Mouse (Mus musculus) heart, embryonic 11.5 days (tissue): ENCODE measurements around the gene Rpgrip1. TPM values are rescaled to one million over a fixed set of nuclear protein-coding genes. Genes with fewer than 3 reads are reported as not detected.
A peak's percentile ranks its signal among the peaks of the same experiment; 100 is the strongest.

Experiments
- ATAC-seq: fragments of 200-750 bp; cut with Nextera tagmentation; replicated peaks from 2 replicates; pipeline ENCODE4 v1.8.0; 2017; ENCODE audit warnings: moderate library complexity; ENCODE audit not compliant: insufficient number of reproducible peaks, low FRiP score, low TSS enrichment
- H3K27ac ChIP-seq: fragments of 300-500 bp; sonication (generic); 2 replicates; pipeline ENCODE4 v1.5.1; 2014; ENCODE audit warnings: mild to moderate bottlenecking, low read depth, low read length
- H3K27me3 ChIP-seq: fragments of 300-500 bp; sonication (generic); 2 replicates; pipeline ENCODE4 v1.6.1; 2014; ENCODE audit warnings: mild to moderate bottlenecking, low read length, mixed read lengths; ENCODE audit not compliant: control insufficient read depth, insufficient read depth
- H3K36me3 ChIP-seq: fragments of 300-500 bp; sonication (generic); 2 replicates; pipeline ENCODE4 v1.6.1; 2014; ENCODE audit warnings: mild to moderate bottlenecking, low read length, moderate library complexity, mixed read lengths; ENCODE audit not compliant: control insufficient read depth, insufficient read depth
- H3K4me1 ChIP-seq: fragments of 300-500 bp; sonication (generic); 2 replicates; pipeline ENCODE4 v1.6.1; 2014; ENCODE audit warnings: low read length; ENCODE audit not compliant: control insufficient read depth, insufficient read depth
- H3K4me2 ChIP-seq: fragments of 300-500 bp; sonication (generic); 2 replicates; pipeline ENCODE4 v1.6.1; 2014; ENCODE audit warnings: mild to moderate bottlenecking, moderate library complexity
- H3K4me3 ChIP-seq: fragments of 300-500 bp; sonication (generic); 2 replicates; pipeline ENCODE4 v1.5.1; 2014; ENCODE audit warnings: low read depth, low read length
- H3K9ac ChIP-seq: fragments of 300-500 bp; sonication (generic); 2 replicates; pipeline ENCODE4 v1.6.1; 2014; ENCODE audit warnings: mild to moderate bottlenecking, low read depth, low read length, moderate library complexity
- H3K9me3 ChIP-seq: fragments of 300-500 bp; sonication (generic); replicated peaks from 2 replicates; pipeline ENCODE4 v1.6.1; 2016; ENCODE audit warnings: low read length; ENCODE audit not compliant: control insufficient read depth
- WGBS: fragments of 180-500 bp; shearing (Covaris S2); extraction: QIAGEN DNeasy Blood & Tissue Kit; methylation state at CpG from one replicate; pipeline ENCODE4 v1.1.7; 2014; ENCODE audit not compliant: insufficient replicate concordance; 5-methylcytosine and 5-hydroxymethylcytosine counted together
- polyA plus RNA-seq: library from polyadenylated mRNA; unstranded; fragments of >200 nt; fragmentation: Nextera tagmentation; extraction: Ambion mirVana; gene quantifications from 2 replicates; pipeline ENCODE4 v1.2.1, GENCODE M21; 2014

Rpgrip1 gene
- polyA plus RNA-seq, 1 experiment from 2014 or later, result 46.5 TPM

DNA sequence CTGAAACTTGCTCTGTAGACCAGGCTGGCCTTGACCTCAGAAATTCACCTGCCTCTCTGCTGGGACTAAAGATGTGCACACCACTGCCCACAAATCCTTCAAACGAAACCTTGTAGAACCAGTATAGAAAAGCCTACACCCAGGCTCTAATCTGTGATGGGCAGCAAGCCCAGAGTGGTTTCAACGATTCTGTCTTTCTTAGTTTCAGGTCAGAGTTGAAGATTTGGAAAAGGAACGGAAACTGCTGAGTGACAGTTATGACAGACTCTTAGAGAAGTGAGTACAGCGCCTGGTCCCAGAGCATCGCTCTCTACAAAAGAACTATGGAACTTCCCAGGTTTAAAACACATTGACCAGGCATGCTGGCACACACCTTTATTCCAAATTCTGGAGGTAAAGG, 23.1 kb downstream of the Rpgrip1 start:
- no peaks in the 10 kb centered on the region for H3K9me3 ChIP-seq
- no peaks in the 10 kb centered on the region for H3K27me3 ChIP-seq
- 73% methylated on average over 5 of the region's 5 CpGs for WGBS
- no peak overlapping the region for H3K4me2 ChIP-seq
- no peak overlapping the region for H3K9ac ChIP-seq
- H3K4me3 ChIP-seq, result no peak overlapping the region
- H3K27ac ChIP-seq, result no peak overlapping the region
- ATAC-seq, result no peak
- no peaks in the 10 kb centered on the region for H3K36me3 ChIP-seq
- no peaks in the 10 kb centered on the region for H3K4me1 ChIP-seq

GRCm38 (mm10) chr14:52140577-52141444, 30.3 kb downstream of the Rpgrip1 start:
- Histone ChIP-seq H3K4me2 (peak overlapping the region; percentile 46), H3K9ac (0 out of 2 replicates have a peak overlapping the region, but pooled peaks have one; percentile 30), H3K36me3 (no peaks in the 10 kb centered on the region), H3K27me3 (no peaks in the 10 kb centered on the region), H3K9me3 (no peaks in the 10 kb centered on the region), H3K4me3 (0 out of 2 replicates have a peak overlapping the region, but pooled peaks have one; percentile 0), H3K27ac (no peak overlapping the region), H3K4me1 (peaks cover 9% of the 10 kb centered on the region)
- peak; percentile 50; the same call in 1 of the 2 replicates for ATAC-seq
- 34% methylated on average over 19 of the region's 19 CpGs for WGBS

DNA sequence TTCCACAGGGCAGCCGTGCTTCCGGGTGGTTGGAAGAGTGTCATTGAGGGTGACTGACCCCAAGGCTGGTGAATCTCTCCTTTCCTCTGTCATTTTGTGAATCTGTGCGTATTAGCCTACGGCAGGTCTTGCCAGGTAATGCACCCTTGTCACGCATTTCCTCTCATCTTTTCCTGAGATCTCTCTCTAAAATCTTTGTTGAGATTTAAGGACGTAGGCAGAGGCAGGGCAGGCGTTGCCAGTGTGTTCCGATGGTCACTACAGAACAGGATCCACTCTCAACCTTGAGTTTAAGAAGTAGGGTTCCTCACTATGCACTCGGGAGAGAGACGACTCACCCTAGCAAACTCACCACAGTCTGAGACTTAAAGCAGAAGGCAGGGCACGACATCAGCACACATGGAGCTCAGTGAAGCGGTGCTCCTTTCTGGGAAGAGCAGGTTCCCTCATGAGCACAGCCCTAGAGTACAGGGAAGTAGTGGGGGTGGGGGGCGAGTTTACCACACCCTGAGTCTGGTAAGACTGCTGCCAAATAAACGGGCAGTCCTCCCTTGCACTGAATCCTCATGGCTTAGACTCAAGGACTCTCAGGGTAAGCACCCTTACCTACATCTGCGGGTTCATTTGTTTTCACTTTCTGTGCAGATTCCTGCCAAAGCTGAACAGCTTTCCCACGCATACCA, 31.1 kb downstream of the Rpgrip1 start:
- peaks cover 9% of the 10 kb centered on the region for H3K4me1 ChIP-seq
- H3K36me3 ChIP-seq, result no peaks in the 10 kb centered on the region
- no peak for ATAC-seq
- H3K9ac ChIP-seq, result no peak overlapping the region
- no peaks in the 10 kb centered on the region for H3K27me3 ChIP-seq
- no peak overlapping the region for H3K4me3 ChIP-seq
- H3K9me3 ChIP-seq, result no peaks in the 10 kb centered on the region
- H3K27ac ChIP-seq, result no peak overlapping the region
- 59% methylated on average over 16 of the region's 16 CpGs for WGBS
- H3K4me2 ChIP-seq, result peak overlapping the region; percentile 46

DNA sequence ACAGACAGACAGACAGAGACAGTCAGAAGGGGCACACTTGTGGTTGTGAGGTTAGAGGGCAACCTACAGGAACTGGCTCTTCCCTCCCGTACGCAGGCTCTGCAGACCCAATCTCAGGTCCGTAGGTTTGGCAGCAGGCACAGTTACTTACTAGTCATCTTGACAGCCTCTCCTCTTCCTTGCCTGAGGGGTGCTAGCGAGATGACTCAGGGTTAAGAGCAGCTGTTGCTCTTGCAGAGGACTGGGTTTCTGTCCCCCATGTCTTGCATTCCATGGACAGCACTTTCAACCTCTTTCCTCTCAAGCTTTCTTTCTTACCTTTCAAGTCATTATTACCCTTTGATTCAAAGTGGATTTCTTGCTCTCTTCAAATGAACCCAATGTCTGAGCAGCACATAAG, 33.7 kb downstream of the Rpgrip1 start:
- ATAC-seq, result no peak
- WGBS, result 76% methylated on average over 4 of the region's 4 CpGs
- no peaks in the 10 kb centered on the region for H3K27me3 ChIP-seq
- no peak overlapping the region for H3K27ac ChIP-seq
- no peaks in the 10 kb centered on the region for H3K36me3 ChIP-seq
- no peak overlapping the region for H3K4me3 ChIP-seq
- no peak overlapping the region for H3K4me2 ChIP-seq
- H3K9ac ChIP-seq, result no peak overlapping the region
- H3K4me1 ChIP-seq, result peaks cover 9% of the 10 kb centered on the region
- H3K9me3 ChIP-seq, result no peaks in the 10 kb centered on the region

DNA sequence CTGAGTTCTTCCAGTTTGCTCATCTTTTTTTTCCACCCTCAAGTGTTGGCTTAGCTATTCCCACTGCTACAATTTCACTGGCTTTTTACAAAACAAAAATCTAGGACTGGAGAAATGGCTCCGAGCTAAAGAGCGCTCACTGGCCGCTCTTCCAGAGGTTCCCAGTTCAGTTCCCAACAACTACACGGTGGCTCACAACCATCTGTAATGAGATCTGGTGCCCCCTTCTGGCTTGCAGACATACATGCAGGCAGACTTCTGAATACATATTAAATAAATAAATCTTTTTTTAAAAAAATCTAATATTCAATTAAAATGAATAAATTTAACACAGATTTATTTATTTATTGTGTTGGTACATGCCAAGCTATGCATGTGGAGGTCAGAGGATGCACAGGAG, 36.0 kb downstream of the Rpgrip1 start:
- no peak overlapping the region for H3K9ac ChIP-seq
- H3K27ac ChIP-seq, result no peak overlapping the region
- H3K4me1 ChIP-seq, result no peaks in the 10 kb centered on the region
- no peaks in the 10 kb centered on the region for H3K27me3 ChIP-seq
- no peak overlapping the region for H3K4me3 ChIP-seq
- H3K36me3 ChIP-seq, result no peaks in the 10 kb centered on the region
- no peak for ATAC-seq
- no peaks in the 10 kb centered on the region for H3K9me3 ChIP-seq
- 57% methylated on average over 4 of the region's 4 CpGs for WGBS
- no peak overlapping the region for H3K4me2 ChIP-seq

DNA sequence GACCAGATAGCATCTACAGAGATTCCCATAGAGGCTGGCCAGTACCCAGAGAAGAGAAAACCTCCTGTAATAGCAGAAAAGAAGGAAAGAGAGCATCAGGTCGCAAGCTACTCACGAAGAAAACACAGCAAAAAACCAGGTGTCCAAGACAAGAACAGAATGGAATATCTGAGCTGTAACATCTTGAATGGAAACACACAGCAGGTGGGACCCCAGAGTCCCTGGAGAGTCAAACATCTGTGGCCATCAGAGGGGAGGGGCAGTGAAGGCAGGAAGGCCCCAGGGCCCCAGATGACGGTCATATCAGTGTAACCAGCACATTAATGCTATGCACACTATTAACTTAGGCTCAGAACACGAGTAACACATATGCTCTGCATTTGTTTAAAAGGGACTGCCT, 39.4 kb downstream of the Rpgrip1 start:
- no peaks in the 10 kb centered on the region for H3K36me3 ChIP-seq
- no peaks in the 10 kb centered on the region for H3K27me3 ChIP-seq
- no peaks in the 10 kb centered on the region for H3K4me1 ChIP-seq
- no peaks in the 10 kb centered on the region for H3K9me3 ChIP-seq
- no peak overlapping the region for H3K4me3 ChIP-seq
- 62% methylated on average over 4 of the region's 4 CpGs for WGBS
- no peak overlapping the region for H3K27ac ChIP-seq
- no peak overlapping the region for H3K9ac ChIP-seq
- no peak overlapping the region for H3K4me2 ChIP-seq
- ATAC-seq, result no peak

DNA sequence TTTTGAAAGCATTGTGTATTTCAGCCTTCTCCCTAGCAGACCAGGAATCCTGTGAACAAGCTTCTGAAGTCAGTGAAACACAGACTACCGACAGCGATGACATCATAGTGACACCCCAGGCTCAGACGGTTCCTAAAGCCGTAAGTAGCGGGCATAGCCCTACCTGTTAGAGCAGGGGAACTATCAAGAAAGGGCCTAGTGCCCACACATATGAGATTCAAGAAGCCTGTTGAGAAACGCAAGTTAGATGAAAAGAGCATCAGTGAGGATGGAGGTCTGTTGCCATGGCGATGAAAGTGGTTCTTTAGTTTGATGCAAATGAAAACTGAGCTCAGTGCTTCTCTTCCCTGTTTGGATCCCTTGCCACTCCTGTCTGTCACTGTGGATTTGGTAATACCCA, 41.7 kb downstream of the Rpgrip1 start:
- ATAC-seq, result no peak
- Histone ChIP-seq H3K36me3 (no peaks in the 10 kb centered on the region), H3K4me1 (no peaks in the 10 kb centered on the region), H3K9me3 (no peaks in the 10 kb centered on the region), H3K27me3 (no peaks in the 10 kb centered on the region), H3K27ac (no peak overlapping the region), H3K4me2 (peak overlapping the region; percentile 9; the same call in 1 of the 2 replicates), H3K9ac (no peak overlapping the region), H3K4me3 (no peak overlapping the region)
- WGBS, result 36% methylated on average over 7 of the region's 7 CpGs

- Histone ChIP-seq H3K4me3 (no peak overlapping the region), H3K4me1 (no peaks in the 10 kb centered on the region), H3K4me2 (no peak overlapping the region), H3K9ac (no peak overlapping the region), H3K27ac (no peak overlapping the region), H3K27me3 (no peaks in the 10 kb centered on the region), H3K9me3 (no peaks in the 10 kb centered on the region), H3K36me3 (no peaks in the 10 kb centered on the region; the same call in 1 of the 2 replicates)
- 51% methylated on average over 3 of the region's 3 CpGs for WGBS
- no peak for ATAC-seq
These were observed 42.1 kb downstream of the Rpgrip1 start for GRCm38 (mm10) chr14:52152613-52153012.
